Mouse (Mus musculus) embryonic facial prominence, embryonic 11.5 days (tissue): ENCODE measurements around the gene Usp6nl. TPM values are rescaled to one million over a fixed set of nuclear protein-coding genes. Genes with fewer than 3 reads are reported as not detected.

ENCODE experiments used
- ATAC-seq: fragments of 200-750 bp; cut with Nextera tagmentation; replicated peaks from 2 replicates; pipeline ENCODE4 v1.8.0; 2017; ENCODE audit warnings: low read depth; ENCODE audit not compliant: insufficient number of reproducible peaks, low FRiP score, low TSS enrichment
- DNase-seq: peaks from one replicate; pipeline ENCODE4 v3.0.0-alpha.2; 2015; ENCODE audit warnings: low spot score
- H3K27ac ChIP-seq: fragments of 300-500 bp; sonication (generic); replicated peaks from 2 replicates; pipeline ENCODE4 v1.5.1; 2014; ENCODE audit warnings: mild to moderate bottlenecking, low read depth, low read length, control low read depth
- H3K27me3 ChIP-seq: fragments of 300-500 bp; sonication (generic); 2 replicates; pipeline ENCODE4 v1.6.1; 2014; ENCODE audit warnings: mild to moderate bottlenecking, low read length, moderate library complexity, mixed read lengths; ENCODE audit not compliant: control insufficient read depth, insufficient read depth
- H3K36me3 ChIP-seq: fragments of 300-500 bp; sonication (generic); replicated peaks from 2 replicates; pipeline ENCODE4 v1.6.1; 2014; ENCODE audit warnings: low read depth, mild to moderate bottlenecking, low read length, moderate library complexity, mixed read lengths; ENCODE audit not compliant: control insufficient read depth, insufficient read depth
- H3K4me1 ChIP-seq: fragments of 300-500 bp; sonication (generic); 2 replicates; pipeline ENCODE4 v1.6.1; 2014; ENCODE audit warnings: low read length, mixed read lengths; ENCODE audit not compliant: control insufficient read depth, insufficient read depth
- H3K4me2 ChIP-seq: fragments of 300-500 bp; sonication (generic); 2 replicates; pipeline ENCODE4 v1.6.1; 2014; ENCODE audit warnings: low read depth, mild to moderate bottlenecking, control low read depth, low read length, moderate library complexity
- H3K4me3 ChIP-seq: fragments of 300-500 bp; sonication (generic); 2 replicates; pipeline ENCODE4 v1.5.1; 2014; ENCODE audit warnings: low read depth, low read length, control low read depth
- H3K9ac ChIP-seq: fragments of 300-500 bp; sonication (generic); replicated peaks from 2 replicates; pipeline ENCODE4 v1.6.1; 2014; ENCODE audit warnings: mild to moderate bottlenecking, control low read depth, low read length
- H3K9me3 ChIP-seq: fragments of 300-500 bp; sonication (generic); replicated peaks from 2 replicates; pipeline ENCODE4 v1.6.1; 2016; ENCODE audit warnings: mild to moderate bottlenecking, low read length, inconsistent platforms, mixed read lengths; ENCODE audit not compliant: control insufficient read depth
- WGBS: fragments of 180-500 bp; shearing (Covaris S2); extraction: QIAGEN DNeasy Blood & Tissue Kit; methylation state at CpG from one replicate; pipeline ENCODE4 v1.1.7; 2014; 5-methylcytosine and 5-hydroxymethylcytosine counted together
- polyA plus RNA-seq: library from polyadenylated mRNA; unstranded; fragments of >200 nt; fragmentation: Nextera tagmentation; extraction: Ambion mirVana; gene quantifications from 2 replicates; pipeline ENCODE4 v1.2.1, GENCODE M21; 2014

Gene Usp6nl
- polyA plus RNA-seq, 1 experiment from 2014 or later: 12.7 TPM

GRCm38 (mm10) chr2:6366521-6366928 lies 44.1 kb downstream of the Usp6nl start:
- Histone ChIP-seq H3K27ac (no peak overlapping the region), H3K9ac (no peak overlapping the region), H3K9me3 (no peaks in the 10 kb centered on the region), H3K4me3 (no peak overlapping the region), H3K4me1 (no peaks in the 10 kb centered on the region), H3K4me2 (no peak overlapping the region), H3K27me3 (no peaks in the 10 kb centered on the region), H3K36me3 (no peaks in the 10 kb centered on the region)
- DNase-seq (no peak), ATAC-seq (no peak)
- 75% methylated on average over 9 of the region's 9 CpGs for WGBS

DNA sequence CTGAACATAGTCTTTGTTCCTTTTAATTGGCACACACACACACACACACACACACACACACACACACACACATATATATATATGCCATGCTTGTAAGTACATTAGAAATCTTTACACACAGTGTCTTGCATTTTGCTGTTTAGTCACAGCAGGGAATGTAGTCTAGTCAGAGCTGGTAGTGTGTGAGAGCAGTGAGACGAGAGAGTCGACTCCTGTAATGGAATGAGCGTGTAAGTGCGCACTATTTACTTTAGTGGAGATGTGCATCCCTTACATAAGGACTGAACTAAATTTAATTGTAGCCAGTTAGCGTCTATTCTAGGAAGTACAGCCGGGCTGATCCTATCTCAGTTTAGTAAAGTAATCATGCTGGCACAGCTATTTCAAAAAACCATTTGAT lies 44.5 kb downstream of the Usp6nl start:
- DNase-seq (no peak), ATAC-seq (no peak)
- Histone ChIP-seq H3K4me3 (no peak overlapping the region), H3K4me2 (no peak overlapping the region), H3K9ac (no peak overlapping the region), H3K4me1 (no peaks in the 10 kb centered on the region), H3K27me3 (no peaks in the 10 kb centered on the region), H3K27ac (no peak overlapping the region), H3K36me3 (no peaks in the 10 kb centered on the region), H3K9me3 (no peaks in the 10 kb centered on the region)
- WGBS: 82% methylated on average over 6 of the region's 6 CpGs

GRCm38 (mm10) chr2:6367497-6367896 lies 45.0 kb downstream of the Usp6nl start:
- Histone ChIP-seq H3K4me2 (no peak overlapping the region), H3K4me3 (no peak overlapping the region), H3K4me1 (no peaks in the 10 kb centered on the region), H3K27me3 (no peaks in the 10 kb centered on the region), H3K9me3 (no peaks in the 10 kb centered on the region), H3K27ac (no peak overlapping the region), H3K36me3 (no peaks in the 10 kb centered on the region), H3K9ac (no peak overlapping the region)
- WGBS: 85% methylated on average over 6 of the region's 6 CpGs
- DNase-seq (no peak), ATAC-seq (0 out of 2 replicates have a peak, but pooled peaks have one; percentile 59)

GRCm38 (mm10) chr2:6374216-6374615 lies 51.7 kb downstream of the Usp6nl start:
- no peak overlapping the region for H3K27ac ChIP-seq
- 78% methylated on average over 14 of the region's 14 CpGs for WGBS
- no peak; the same call in 1 of the 2 replicates for ATAC-seq

DNA sequence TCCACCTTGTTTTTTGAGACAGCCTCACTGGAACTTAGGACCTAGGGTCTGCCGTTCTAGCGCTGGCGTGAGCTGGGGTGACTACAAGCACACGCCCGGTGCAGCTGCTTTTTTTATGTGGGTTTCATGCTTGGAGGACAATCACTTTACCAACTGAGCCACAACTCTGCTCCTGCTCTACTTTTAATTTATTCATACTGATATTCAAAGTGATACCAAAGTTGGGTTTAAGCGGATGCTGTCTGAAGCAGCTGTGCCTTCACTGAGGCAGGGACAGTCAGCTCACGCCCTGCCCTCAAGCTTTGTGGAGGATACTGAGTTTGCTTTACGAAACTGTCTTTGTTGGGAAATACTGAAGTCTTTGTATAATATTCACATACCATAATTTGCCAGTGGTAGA lies 53.6 kb downstream of the Usp6nl start:
- DNase-seq (no peak), ATAC-seq (no peak)
- Histone ChIP-seq H3K27ac (no peak overlapping the region), H3K9me3 (no peaks in the 10 kb centered on the region), H3K9ac (no peak overlapping the region), H3K4me3 (no peak overlapping the region), H3K36me3 (no peaks in the 10 kb centered on the region), H3K4me1 (no peaks in the 10 kb centered on the region), H3K4me2 (no peak overlapping the region), H3K27me3 (no peaks in the 10 kb centered on the region)
- WGBS: 85% methylated on average over 8 of the region's 8 CpGs

More at GRCm38 (mm10) chr2:6374216-6374615, 51.7 kb downstream of the Usp6nl start:
- Histone ChIP-seq H3K36me3 (no peaks in the 10 kb centered on the region), H3K4me1 (no peaks in the 10 kb centered on the region), H3K27me3 (no peaks in the 10 kb centered on the region), H3K9me3 (no peaks in the 10 kb centered on the region), H3K9ac (no peak overlapping the region), H3K4me2 (no peak overlapping the region), H3K4me3 (no peak overlapping the region)
- no peak for DNase-seq

DNA sequence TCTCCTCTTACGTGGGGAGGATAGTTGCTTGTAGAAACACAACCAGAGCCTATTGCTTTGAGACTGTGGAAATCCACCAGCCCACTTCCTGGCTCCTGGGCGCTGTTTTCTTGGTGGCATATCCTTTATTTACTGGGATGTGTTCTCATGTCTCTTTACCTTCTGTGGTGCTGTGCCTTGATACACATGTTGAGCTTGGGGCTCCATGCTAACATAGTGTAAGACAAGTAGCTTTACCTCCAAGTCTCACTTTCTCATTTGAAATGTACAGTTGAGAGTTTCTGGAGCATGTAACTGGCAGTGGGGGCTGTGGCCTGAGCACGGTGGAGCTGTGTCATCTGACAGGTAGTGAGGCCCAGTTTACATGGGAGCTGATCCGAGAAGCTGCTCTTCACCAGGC lies 54.5 kb downstream of the Usp6nl start:
- no peak overlapping the region for H3K9ac ChIP-seq
- 75% methylated on average over 4 of the region's 4 CpGs for WGBS
- H3K9me3 ChIP-seq: no peaks in the 10 kb centered on the region
- H3K4me2 ChIP-seq: no peak overlapping the region
- H3K4me1 ChIP-seq: no peaks in the 10 kb centered on the region
- H3K4me3 ChIP-seq: no peak overlapping the region
- ATAC-seq (no peak), DNase-seq (no peak)
- H3K36me3 ChIP-seq: no peaks in the 10 kb centered on the region
- no peak overlapping the region for H3K27ac ChIP-seq
- no peaks in the 10 kb centered on the region for H3K27me3 ChIP-seq

GRCm38 (mm10) chr2:6378590-6379205 lies 56.2 kb downstream of the Usp6nl start:
- no peak for ATAC-seq
- no peak for DNase-seq
- Histone ChIP-seq H3K9ac (no peak overlapping the region), H3K27me3 (no peaks in the 10 kb centered on the region), H3K9me3 (no peaks in the 10 kb centered on the region), H3K4me1 (no peaks in the 10 kb centered on the region), H3K4me3 (no peak overlapping the region), H3K4me2 (no peak overlapping the region), H3K27ac (no peak overlapping the region), H3K36me3 (no peaks in the 10 kb centered on the region)
- 78% methylated on average over 8 of the region's 8 CpGs for WGBS

- WGBS: 88% methylated on average over 8 of the region's 8 CpGs
Observed at GRCm38 (mm10) chr2:6379731-6380212, 57.3 kb downstream of the Usp6nl start.

More at GRCm38 (mm10) chr2:6379731-6380212, 57.3 kb downstream of the Usp6nl start:
- Histone ChIP-seq H3K27ac (no peak overlapping the region), H3K9me3 (no peaks in the 10 kb centered on the region), H3K9ac (no peak overlapping the region), H3K4me1 (no peaks in the 10 kb centered on the region), H3K27me3 (no peaks in the 10 kb centered on the region), H3K4me2 (no peak overlapping the region), H3K4me3 (no peak overlapping the region), H3K36me3 (no peaks in the 10 kb centered on the region)
- no peak for ATAC-seq
- DNase-seq: no peak
